Mouse (Mus musculus) forebrain, embryonic 14.5 days (tissue): ENCODE data around the gene Olfr311. TPM values are rescaled to one million over a fixed set of nuclear protein-coding genes. Genes with fewer than 3 reads are reported as not detected.

Experiments
- polyA plus RNA-seq: library from polyadenylated mRNA; unstranded; fragments of >200 nt; fragmentation: Nextera tagmentation; extraction: Ambion mirVana; gene quantifications from 2 replicates; pipeline ENCODE4 v1.2.1, GENCODE M21; 2014

Gene Olfr311
- polyA plus RNA-seq, 1 experiment from 2014 or later: not detected

Other genes with a start within 250 kb of the Olfr311 start
- not detected in 2 replicates for gene Olfr324, start 244.1 kb upstream of the Olfr311 start, polyA plus RNA-seq
- not detected in 2 replicates for gene 2210407C18Rik, start 223.2 kb upstream of the Olfr311 start, polyA plus RNA-seq
- gene Olfr323, start 208.8 kb upstream of the Olfr311 start, polyA plus RNA-seq: not detected in 2 replicates
- gene Trim58, start 198.8 kb upstream of the Olfr311 start, polyA plus RNA-seq: not detected in 2 replicates
- not detected in 2 replicates for gene Olfr322, start 180.5 kb upstream of the Olfr311 start, polyA plus RNA-seq
- not detected in 2 replicates for gene Olfr320, start 158.2 kb upstream of the Olfr311 start, polyA plus RNA-seq
- 0.10 TPM in 1 of 2 replicates, not detected in the other for gene Olfr319, start 140.1 kb upstream of the Olfr311 start, polyA plus RNA-seq
- gene Olfr318, start 115.2 kb upstream of the Olfr311 start, polyA plus RNA-seq: not detected in 2 replicates
- 0.10 TPM in 1 of 2 replicates, not detected in the other for gene Olfr317, start 100.0 kb upstream of the Olfr311 start, polyA plus RNA-seq
- gene Olfr316, start 86.5 kb upstream of the Olfr311 start, polyA plus RNA-seq: not detected in 2 replicates
- not detected in 2 replicates for gene Olfr315, start 66.1 kb upstream of the Olfr311 start, polyA plus RNA-seq
- gene Olfr314, start 56.3 kb upstream of the Olfr311 start, polyA plus RNA-seq: not detected in 2 replicates
- 8.2 and 8.4 TPM in 2 replicates for gene Fam183b, start 37.3 kb upstream of the Olfr311 start, polyA plus RNA-seq
- gene Olfr313, start 24.3 kb upstream of the Olfr311 start, polyA plus RNA-seq: not detected in 2 replicates
- gene Olfr312, start 10.0 kb upstream of the Olfr311 start, polyA plus RNA-seq: not detected in 2 replicates
- 19.5 and 25.0 TPM in 2 replicates for gene Gm12258, start 7.9 kb downstream of the Olfr311 start, polyA plus RNA-seq
- gene 2810021J22Rik, start 28.0 kb downstream of the Olfr311 start, polyA plus RNA-seq: 11.9 and 13.4 TPM in 2 replicates
- 5.5 and 6.7 TPM in 2 replicates for gene Zfp39, start 65.0 kb downstream of the Olfr311 start, polyA plus RNA-seq
- not detected in 2 replicates for gene Btnl10, start 78.7 kb downstream of the Olfr311 start, polyA plus RNA-seq
- gene Rnf187, start 99.7 kb downstream of the Olfr311 start, polyA plus RNA-seq: 457 and 463 TPM in 2 replicates
- gene Hist3h2ba, start 109.7 kb downstream of the Olfr311 start, polyA plus RNA-seq: 279 and 359 TPM in 2 replicates
- gene Hist3h2a, start 115.4 kb downstream of the Olfr311 start, polyA plus RNA-seq: 149 and 151 TPM in 2 replicates
- gene Trim17, start 115.4 kb downstream of the Olfr311 start, polyA plus RNA-seq: 1.3 and 1.9 TPM in 2 replicates
- 20.7 and 24.0 TPM in 2 replicates for gene Trim11, start 138.8 kb downstream of the Olfr311 start, polyA plus RNA-seq